Mouse (Mus musculus): Measurements from ENCODE around the gene Slc25a27. TPM values are rescaled to one million over a fixed set of nuclear protein-coding genes. Genes with fewer than 3 reads are reported as not detected.

Slc25a27 gene
- 5.1 and 6.4 TPM in 2 replicates for total RNA-seq (2014; fragmentation: Nextera tagmentation)
- total RNA-seq (2017): 1.4 and 3.0 TPM in 2 replicates

DNA sequence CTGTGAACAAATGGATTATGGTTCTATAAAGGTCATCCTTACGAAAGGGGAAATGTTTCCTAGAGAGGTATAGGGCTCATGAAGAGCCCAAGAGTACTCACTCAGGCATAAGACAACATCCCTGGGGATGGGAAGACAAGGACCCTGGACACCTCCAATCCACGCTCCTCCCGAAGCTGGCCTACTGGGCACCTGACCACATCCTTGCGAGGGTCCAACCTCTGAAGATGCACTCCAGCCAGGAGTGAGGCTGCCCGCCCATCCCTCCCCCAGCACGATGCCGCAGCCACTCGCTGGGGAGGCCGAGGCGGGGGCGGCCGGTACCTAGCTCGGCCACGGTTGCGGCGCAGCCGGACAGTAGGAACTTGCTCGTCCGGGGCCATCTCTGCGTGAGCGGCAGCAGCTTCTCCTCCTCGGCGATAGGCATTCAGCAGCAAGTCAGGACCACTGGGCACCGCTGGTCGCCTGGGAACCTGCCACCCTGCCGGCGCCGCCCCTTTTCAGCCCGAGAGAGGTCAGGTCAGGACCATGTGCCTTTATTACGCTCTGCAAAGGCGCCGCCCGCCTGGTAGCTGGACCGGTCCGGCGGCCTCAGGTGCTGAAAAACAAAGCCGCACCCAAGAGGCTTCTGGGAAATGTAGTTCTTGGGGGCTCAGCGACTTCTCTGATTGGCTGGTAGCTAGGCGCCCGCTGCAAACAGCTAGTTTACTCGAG, at the start of gene Slc25a27:
Gene Slc25a27, minus strand, starts transcription at position 639 of the 714 bp plus-strand sequence.
- peak; percentile 97 for ATAC-seq (replicated peaks; ENCODE audit: poor library complexity, severe bottlenecking)

DNA sequence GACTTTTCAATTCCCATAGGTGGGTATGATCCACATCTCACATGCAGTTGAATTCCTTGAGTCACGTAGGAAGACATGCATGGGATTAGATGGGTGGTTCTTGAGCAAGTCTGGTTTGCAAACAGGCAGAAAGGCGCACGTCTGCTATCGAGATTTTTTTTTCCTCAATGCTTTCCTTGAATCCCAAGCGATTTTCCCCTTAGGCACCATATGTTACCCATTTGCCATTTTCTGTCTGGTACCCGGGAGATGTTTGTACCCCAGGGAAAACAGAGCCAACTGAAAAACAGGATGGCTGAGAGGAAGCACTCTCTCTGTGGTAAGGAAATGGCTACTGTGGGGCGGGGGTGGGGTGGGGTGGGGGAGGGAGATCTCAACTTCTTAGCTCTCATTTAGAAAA, 49.6 kb upstream of the Slc25a27 start:
- ATAC-seq (replicated peaks; ENCODE audit: poor library complexity, severe bottlenecking): no peak

DNA sequence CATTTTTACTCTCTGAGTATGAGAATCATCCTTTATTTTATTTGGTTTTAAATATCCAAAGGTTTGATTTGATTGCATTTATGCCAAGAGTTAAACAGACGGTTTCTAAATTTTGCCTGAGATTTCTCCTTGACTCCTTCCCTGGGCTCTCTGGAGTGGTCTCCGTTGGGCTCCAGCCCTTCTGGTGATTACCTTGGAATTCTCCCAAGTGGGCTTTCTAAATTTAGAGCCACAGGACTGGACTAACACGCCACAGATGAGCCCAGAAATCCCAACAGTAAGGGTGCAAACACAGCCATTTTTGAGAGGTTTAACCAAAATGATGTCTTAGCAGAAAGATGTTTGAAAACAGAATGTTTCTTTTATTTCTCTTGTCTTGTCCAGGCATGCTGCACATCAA, 47.2 kb upstream of the Slc25a27 start:
- no peak for ATAC-seq (replicated peaks; ENCODE audit: poor library complexity, severe bottlenecking)

DNA sequence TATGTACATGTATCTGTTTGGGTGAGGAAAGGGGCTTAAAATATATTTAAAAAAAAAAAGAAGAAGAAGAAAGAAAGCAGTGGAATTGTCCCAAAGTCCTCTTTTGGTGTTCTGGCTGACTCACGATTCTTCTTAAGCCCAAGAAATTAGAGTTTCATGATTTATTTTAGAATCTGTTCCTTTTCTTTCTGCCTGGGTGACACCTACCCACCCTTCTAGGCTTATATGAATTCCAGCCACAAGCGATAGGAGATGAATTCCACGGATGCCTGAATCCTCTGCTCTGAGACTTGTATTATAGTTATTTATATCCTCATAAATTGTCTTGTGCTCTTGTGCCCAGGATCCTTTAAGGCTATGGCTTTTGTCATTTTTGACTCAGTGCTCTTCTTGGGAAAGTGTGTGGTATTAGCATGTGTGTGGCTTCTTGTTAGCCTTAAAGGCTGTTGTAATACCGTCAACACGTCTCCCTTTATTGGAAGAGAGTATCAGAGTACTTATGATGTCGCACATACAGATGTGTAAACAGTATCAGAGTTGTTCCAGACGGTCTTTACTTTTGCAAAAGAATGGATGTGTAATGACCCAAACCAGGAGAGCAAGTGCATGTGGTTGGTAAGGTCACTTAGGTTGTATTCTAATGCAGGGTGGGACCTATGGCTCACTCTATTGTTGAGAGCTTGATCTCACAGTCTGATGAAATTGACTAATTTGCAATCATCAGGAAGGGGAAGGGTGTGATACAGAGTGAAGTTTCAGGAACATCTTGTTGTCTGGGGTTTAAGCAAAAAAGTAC, 44.7 kb upstream of the Slc25a27 start:
- no peak for ATAC-seq (replicated peaks; ENCODE audit: poor library complexity, severe bottlenecking)

DNA sequence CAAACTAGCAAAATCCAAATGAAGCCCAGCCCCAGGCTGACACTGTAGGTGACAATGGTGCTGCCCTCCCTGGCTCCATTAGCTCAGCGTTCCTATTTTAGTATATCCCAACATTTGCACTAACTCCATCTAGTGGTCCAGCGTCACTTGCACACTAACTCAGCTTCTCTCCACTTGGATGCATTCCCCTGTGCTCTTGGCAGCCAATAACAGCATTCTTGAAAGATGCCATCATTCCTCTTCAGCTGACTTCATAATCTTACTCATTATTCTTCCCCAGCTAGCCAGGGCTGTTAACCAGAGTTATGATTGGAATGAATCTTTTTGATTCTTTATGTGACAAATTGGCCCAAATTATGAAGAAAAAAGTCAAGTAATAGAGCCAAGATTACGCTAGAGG, 40.2 kb upstream of the Slc25a27 start:
- no peak for ATAC-seq (replicated peaks; ENCODE audit: poor library complexity, severe bottlenecking)

DNA sequence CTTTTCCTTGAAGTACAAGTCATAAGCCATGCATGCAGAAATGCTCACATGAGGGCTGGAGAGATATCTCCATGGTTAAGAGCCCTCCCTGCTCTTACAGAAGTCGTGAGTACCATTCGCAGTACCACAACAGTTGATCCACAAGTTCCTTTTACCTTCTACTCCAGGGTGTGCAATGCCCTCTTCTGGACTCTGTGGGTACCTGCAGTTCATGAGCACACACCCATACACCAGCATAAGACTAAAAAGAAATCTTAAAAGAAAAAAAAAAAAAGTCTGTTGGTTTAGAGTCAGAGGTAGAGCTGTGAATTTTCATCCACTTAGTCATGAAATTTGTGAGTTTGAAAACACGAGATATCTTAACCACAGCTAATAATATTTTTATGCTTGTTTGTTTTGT, 39.7 kb upstream of the Slc25a27 start:
- ATAC-seq (replicated peaks; ENCODE audit: poor library complexity, severe bottlenecking): no peak

DNA sequence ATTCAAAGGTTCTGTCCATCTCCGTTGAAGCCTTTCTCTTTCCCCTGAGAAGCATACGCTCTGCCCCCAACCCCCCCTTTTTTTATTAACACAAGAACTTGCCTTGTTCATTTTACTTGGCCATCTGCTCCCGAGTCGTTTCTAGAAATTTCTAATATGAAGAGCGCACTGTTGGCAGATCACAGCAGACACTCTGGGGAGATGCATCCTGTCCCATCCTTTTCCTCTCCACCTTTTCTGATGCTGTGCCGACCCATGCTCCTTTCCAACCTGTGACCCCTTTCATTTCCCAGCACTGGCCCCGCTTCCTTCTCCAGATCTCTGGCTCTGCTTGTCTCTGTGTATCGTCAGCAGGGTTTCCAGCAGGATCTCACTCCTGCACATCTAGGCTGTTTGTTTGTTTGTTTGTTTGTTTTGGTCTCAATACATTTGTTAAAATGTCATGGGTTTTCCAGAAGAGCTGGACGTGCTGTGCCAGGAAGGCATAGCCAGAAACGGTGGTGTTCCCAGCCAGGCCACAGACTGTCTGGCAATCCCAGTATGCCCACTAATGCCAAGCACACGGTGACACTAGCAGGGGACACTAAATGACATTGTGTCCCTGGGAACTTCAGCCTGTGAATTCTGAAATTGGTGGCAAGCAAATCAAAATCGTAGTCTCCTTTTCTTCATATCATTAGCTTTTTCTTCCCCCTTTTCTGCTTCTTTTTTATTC, 37.4 kb upstream of the Slc25a27 start:
- no peak for ATAC-seq (replicated peaks; ENCODE audit: poor library complexity, severe bottlenecking)

DNA sequence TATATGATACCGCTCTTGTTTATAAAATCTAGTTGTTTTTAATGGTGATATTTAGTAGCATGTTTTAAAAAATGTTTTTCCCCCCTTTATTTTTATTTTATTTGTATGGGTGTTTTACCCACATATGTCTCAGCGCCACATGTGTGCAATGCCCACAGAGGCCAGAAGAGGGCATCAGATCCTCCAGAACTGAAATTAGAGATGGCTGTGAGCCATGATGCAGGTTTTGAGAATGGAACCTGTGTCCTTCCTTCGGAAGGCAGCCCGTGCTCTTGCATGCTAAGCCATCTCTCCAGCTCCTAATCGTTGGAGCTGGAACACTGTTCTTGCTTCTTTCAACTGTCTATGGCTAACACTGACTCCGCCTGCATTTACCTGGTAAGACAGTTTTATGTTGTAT, 34.0 kb upstream of the Slc25a27 start:
- peak; percentile 50; the same call in 1 of the 2 replicates for ATAC-seq (replicated peaks; ENCODE audit: poor library complexity, severe bottlenecking)

DNA sequence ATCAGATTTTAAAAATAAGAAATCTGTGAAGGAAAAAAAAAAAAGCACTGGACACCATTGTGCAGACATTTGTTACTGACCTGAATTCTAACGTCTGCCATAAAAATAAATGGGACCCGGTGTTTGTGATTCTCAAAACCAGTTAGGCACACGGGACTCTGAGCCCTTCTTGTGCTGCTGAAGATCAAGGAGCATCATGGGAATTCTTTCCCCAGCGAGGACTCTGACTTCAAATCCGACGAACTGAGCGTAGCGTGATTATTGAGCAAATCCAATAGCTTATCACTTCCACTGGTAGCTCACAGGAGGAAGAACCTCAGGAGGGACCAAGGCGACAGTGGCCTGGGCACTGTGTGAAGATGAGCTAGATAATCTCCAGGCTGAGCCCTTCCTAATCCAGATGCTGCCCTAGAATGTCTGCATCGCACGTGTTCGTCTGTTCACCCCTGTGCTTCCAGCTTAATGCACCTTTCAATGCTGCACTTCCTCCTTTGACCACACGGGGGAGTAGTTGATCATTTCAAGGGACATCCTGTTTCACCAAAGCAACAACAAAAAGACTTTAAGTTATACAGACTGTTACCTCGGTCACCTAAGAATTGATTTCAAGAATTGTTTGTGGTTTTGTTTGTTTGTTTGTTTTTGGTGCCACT, 32.1 kb upstream of the Slc25a27 start:
- ATAC-seq (replicated peaks; ENCODE audit: poor library complexity, severe bottlenecking): peak; percentile 79

DNA sequence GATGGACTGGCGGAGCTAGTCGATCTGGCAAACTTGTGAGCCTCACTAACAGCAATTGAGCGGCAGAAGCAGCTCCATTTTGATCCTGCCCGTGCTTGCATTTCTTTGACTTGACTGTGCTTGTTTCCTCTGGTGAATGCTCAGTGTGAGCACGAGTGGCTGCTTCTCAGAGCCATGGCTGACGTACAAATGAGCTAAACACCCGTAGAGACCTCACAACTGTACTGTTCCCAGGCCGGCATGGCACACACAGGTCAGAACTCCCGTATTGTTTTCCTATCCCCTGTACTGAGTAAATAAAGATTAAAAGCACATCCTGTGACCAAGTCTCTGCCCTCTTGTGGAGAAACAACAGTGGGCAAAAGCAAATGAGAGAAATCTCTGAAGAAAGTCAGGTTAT, 22.6 kb upstream of the Slc25a27 start:
- ATAC-seq (replicated peaks; ENCODE audit: poor library complexity, severe bottlenecking): no peak

DNA sequence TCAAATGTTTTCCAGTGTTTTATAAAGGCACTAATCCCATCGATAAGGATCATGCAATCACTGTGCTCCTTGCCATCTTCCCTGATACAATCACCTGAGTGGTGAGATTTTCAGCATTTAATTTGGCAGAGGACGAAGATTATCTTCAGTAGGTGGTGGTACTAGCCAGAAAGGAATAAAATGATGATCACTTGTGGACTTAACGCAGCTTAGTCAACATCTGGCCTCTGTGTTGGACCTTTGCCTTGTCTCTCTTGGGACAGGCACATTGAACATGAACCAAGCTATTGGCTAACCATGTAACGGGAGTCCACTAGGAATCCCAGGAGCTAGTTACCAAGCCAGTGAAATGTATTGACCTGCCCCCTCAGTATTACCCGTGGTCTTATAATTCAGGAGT, 17.6 kb upstream of the Slc25a27 start:
- no peak for ATAC-seq (replicated peaks; ENCODE audit: poor library complexity, severe bottlenecking)

DNA sequence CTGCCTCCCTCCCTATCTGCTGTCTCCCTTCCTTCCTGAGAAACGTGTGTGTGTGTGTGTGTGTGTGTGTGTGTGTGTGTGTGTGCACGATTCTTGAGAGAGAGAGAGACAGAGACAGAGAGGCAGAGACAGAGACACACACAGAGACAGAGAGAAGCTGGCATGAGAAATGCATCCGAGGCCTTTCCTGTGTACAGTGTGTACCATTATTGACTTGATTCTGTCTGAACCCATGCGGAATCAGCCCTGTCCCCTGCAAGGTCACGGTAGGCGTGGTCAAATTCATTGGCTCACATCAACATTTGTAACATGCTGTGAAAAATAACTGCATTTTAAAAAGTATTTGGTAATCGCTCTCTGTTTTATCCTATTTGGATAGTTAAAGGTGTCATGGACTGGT, 17.1 kb upstream of the Slc25a27 start:
- ATAC-seq (replicated peaks; ENCODE audit: poor library complexity, severe bottlenecking): no peak

DNA sequence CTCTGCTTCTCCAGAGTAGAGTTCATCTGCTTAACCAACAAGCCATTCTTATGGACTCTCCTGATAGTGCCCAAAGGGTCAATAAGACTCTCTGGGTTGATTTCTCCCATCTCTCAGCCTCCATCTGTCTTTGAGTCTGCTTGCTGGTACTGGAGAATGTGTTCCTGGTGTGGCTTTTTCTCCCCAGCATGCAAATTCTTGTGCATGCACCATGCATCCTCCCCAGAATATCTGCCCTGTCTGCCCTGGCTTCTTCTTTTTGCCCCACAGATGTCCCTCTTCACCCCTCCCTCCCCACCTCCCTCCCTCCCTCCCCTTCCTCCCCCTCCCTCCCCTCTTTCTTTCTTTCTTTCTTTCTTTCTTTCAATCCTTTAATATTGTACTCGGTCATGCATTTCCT, 10.3 kb upstream of the Slc25a27 start:
- ATAC-seq (replicated peaks; ENCODE audit: poor library complexity, severe bottlenecking): no peak

DNA sequence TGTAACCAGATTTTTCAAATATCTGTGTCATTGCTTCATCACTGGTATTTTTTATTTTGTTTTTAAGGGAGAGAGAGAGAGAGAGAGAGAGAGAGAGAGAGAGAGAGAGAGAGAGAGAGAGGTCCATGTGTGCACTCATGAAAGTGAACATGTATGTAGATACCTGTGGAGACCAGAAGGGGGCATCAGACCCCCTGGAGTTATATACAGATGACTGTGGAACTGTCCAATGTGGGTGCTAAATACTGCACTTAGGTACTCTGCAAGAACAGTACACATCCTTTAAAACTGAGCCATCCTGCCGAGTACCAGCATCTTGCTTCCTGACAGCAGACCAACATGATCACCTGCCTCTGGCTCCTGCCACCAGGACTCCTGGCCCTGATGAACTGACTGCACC, 9.2 kb upstream of the Slc25a27 start:
- no peak for ATAC-seq (replicated peaks; ENCODE audit: poor library complexity, severe bottlenecking)

DNA sequence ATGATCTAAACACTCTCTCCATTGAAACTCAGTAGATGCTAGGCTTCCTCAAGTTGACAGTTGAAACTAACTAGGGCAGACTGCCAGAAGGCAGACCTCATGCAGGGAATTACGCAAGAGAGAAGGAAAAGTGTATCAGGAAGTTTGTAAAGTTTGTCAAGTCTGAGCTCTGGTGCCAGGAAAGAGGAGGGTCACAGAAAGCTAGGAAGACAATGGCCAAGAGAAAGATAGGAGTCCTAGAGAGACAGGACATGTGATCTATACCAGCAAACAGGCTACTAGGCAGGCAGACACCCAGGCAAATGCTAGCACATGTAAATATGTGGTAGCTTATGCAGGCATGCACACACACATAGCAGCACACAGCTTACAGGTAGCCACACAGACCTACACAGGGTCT, 8.2 kb upstream of the Slc25a27 start:
- peak; percentile 96 for ATAC-seq (replicated peaks; ENCODE audit: poor library complexity, severe bottlenecking)

DNA sequence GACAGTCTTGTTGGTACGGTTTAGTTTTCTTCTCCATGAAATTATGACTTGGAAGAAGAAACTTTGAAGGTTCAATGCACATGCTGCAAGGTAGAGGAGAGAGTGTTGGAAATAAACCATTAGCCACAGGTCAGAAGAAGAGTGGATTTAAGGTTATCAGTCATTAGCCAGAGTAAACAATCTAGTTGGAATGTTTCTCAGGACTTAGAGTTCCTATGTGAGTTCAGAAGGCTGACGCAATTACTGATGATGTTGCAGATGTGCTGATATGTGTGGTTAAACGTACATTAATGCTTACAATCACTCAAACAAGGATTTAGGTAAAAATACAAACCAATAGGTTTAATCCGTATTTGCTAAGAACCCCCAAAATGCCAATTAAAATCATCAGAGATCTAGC, 4.9 kb upstream of the Slc25a27 start:
- ATAC-seq (replicated peaks; ENCODE audit: poor library complexity, severe bottlenecking): no peak

DNA sequence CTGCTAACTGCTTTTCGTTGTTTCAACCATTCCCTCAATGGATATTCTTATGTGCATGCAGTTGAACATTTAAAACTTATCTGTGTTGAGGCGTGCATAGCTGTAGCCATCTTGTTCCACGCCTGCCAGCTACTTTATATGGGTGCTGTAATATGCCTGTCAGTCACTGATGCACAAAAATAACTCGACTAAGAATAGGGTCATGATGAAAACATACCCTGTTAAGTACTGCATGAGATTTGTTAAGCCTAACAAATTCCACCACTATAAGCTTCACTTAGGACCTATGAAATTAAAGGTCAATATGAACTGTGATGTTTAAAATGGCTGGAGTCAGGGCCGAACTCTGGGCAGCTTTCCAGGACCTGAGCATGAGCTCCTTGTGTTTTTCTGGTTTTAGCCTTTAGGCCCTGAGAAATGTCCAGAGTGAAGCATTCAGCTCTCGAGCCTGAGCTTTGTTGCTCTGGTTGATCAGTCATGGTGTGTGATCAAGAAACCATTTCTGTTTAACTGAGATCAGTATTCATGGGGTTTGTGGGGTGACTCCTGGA, 2.2 kb upstream of the Slc25a27 start:
- ATAC-seq (replicated peaks; ENCODE audit: poor library complexity, severe bottlenecking): no peak

DNA sequence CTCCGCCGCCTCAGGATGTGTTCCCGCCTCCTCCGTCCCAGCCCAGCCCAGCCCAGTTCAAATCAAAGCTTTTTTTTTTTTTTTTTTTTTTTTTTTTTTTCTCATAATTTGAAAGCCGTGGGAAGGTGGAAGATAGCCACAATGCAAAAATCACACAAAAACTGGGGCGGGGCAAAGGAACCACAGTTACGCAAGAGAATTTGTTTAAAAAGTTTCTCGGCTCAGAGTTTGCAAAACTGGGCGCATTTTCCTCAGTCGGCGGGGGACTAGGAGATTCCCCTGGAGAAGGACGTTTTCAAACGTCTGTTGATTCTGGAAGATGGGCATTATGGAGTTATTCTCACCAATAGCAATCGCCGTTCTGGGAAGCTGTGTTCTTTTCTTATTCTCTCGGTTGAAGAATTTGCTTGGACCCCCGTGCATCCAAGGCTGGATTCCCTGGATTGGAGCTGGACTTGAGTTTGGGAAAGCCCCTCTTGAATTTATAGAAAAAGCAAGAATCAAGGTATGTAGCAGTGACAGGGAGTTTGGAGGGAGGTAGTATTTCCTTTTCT, 353 bp upstream of the Slc25a27 start, which contains the start of gene Cyp39a1:
Gene Cyp39a1, plus strand, starts transcription at position 136 of the 554 bp plus-strand sequence.
- no peak for ATAC-seq (replicated peaks; ENCODE audit: poor library complexity, severe bottlenecking)

DNA sequence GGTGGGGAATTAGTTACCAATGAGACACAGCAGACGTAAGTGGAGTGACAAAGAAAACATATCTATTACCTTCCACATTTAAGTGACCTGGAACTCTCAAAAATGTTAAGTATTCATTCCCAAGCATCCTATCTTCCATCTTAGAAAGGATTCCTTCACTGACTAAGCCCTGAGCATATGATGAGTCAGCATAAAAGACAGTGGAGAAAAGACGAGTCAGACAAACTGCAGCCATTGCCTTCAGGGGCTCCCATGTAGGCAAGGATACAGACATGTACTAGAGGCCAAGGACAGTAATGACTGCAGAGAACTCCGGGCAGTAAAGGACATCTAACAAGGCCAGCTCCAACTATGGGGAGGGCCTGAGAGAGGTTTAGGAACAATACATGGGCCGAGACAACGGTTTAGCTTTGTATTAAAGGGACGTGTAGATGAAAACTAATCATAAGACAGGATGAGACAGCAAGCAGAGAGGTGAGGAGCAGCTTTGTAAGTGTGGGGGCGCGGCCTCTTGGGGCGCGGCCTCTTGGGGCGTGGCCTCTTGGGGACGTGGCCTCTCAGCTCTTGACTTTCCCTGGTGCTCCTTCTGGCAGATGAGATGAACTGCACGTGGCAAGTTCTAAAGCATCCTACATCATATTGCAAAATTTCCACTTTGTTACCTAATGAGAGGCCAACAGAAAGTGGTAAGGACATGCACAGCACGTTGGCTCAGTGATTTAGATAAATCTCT, 15.5 kb downstream of the Slc25a27 start:
- ATAC-seq (replicated peaks; ENCODE audit: poor library complexity, severe bottlenecking): peak; percentile 76
